Mouse (Mus musculus) ovary, adult 10 weeks (tissue): ENCODE results near the gene Grin3b. TPM values are rescaled to one million over a fixed set of nuclear protein-coding genes. Genes with fewer than 3 reads are reported as not detected.

ENCODE experiments used
- polyA plus RNA-seq: library from polyadenylated mRNA; stranded (reverse); fragments of 350-450 nt; fragmentation: Illumina TruSeq; extraction: RNeasy Lipid Tissue Mini Kit (QIAGEN cat#74804); gene quantifications from one replicate; pipeline ENCODE4 v1.2.3, GENCODE M21; 2014

Gene Grin3b
- polyA plus RNA-seq = not detected

GRCm38 (mm10) chr10:79970415-79971182 lies at the start of gene Grin3b:
Grin3b (plus strand) TSS chr10:79970715.

GRCm38 (mm10) chr10:79920958-79921535 lies 49.5 kb upstream of the Grin3b start, which contains the start of gene R3hdm4:
R3hdm4 (minus strand) TSS chr10:79921208.

GRCm38 (mm10) chr10:79926491-79927323 lies 43.8 kb upstream of the Grin3b start, which contains the start of gene Arid3a:
Arid3a (plus strand) TSS chr10:79927043.

GRCm38 (mm10) chr10:79959847-79960601 lies 10.5 kb upstream of the Grin3b start, which contains the start of gene Wdr18:
Wdr18 (plus strand) TSS chr10:79960152.

GRCm38 (mm10) chr10:79984195-79984816 lies 13.8 kb downstream of the Grin3b start, which contains the start of gene Tmem259:
Tmem259 (minus strand) TSS chr10:79984330.

GRCm38 (mm10) chr10:79988506-79989271 lies 18.2 kb downstream of the Grin3b start, which contains the start of gene Cnn2:
Cnn2 (plus strand) TSS chr10:79988584.

GRCm38 (mm10) chr10:79996272-79997033 lies 25.9 kb downstream of the Grin3b start, which contains the start of gene Abca7:
Abca7 (plus strand) TSS chr10:79996494.

GRCm38 (mm10) chr10:80016511-80016910 lies 46.0 kb downstream of the Grin3b start, which contains the start of gene Arhgap45:
Arhgap45 (plus strand) TSS chr10:80016653.

Other genes starting within 250 kb of the Grin3b start
- gene Polrmt, start 224.1 kb upstream of the Grin3b start, polyA plus RNA-seq = not detected
- gene Fgf22, start 215.6 kb upstream of the Grin3b start, polyA plus RNA-seq = not detected
- gene Rnf126, start 203.8 kb upstream of the Grin3b start, polyA plus RNA-seq = 0.29 TPM
- gene Fstl3, start 193.4 kb upstream of the Grin3b start, polyA plus RNA-seq = 1.2 TPM
- gene Prss57, start 179.8 kb upstream of the Grin3b start, polyA plus RNA-seq = not detected
- gene Palm, start 177.1 kb upstream of the Grin3b start, polyA plus RNA-seq = 0.77 TPM
- gene Misp, start 149.7 kb upstream of the Grin3b start, polyA plus RNA-seq = not detected
- gene Ptbp1, start 116.3 kb upstream of the Grin3b start, polyA plus RNA-seq = 114 TPM
- gene Prtn3, start 96.2 kb upstream of the Grin3b start, polyA plus RNA-seq = not detected
- gene Plppr3, start 96.1 kb upstream of the Grin3b start, polyA plus RNA-seq = not detected
- gene Elane, start 84.5 kb upstream of the Grin3b start, polyA plus RNA-seq = not detected
- 1.5 TPM for gene Cfd, start 79.9 kb upstream of the Grin3b start, polyA plus RNA-seq
- gene Med16, start 61.8 kb upstream of the Grin3b start, polyA plus RNA-seq = 0.37 TPM
- not detected for gene Gm26602, start 59.9 kb upstream of the Grin3b start, polyA plus RNA-seq
- not detected for gene Kiss1r, start 53.7 kb upstream of the Grin3b start, polyA plus RNA-seq
- gene R3hdm4, start 49.5 kb upstream of the Grin3b start, polyA plus RNA-seq = 8.0 TPM
- gene Arid3a, start 43.7 kb upstream of the Grin3b start, polyA plus RNA-seq = 3.3 TPM
- 1.2 TPM for gene Wdr18, start 10.6 kb upstream of the Grin3b start, polyA plus RNA-seq
- not detected for gene Tmem259, start 13.6 kb downstream of the Grin3b start, polyA plus RNA-seq
- 10.0 TPM for gene Cnn2, start 17.9 kb downstream of the Grin3b start, polyA plus RNA-seq
- gene Abca7, start 25.8 kb downstream of the Grin3b start, polyA plus RNA-seq = 0.14 TPM
- gene Arhgap45, start 45.9 kb downstream of the Grin3b start, polyA plus RNA-seq = not detected
- 0.51 TPM for gene Polr2e, start 69.1 kb downstream of the Grin3b start, polyA plus RNA-seq
- 21.6 TPM for gene Gpx4, start 76.5 kb downstream of the Grin3b start, polyA plus RNA-seq
- 0.29 TPM for gene Sbno2, start 134.9 kb downstream of the Grin3b start, polyA plus RNA-seq
- 4.8 TPM for gene Stk11, start 145.1 kb downstream of the Grin3b start, polyA plus RNA-seq
- gene Atp5d, start 167.9 kb downstream of the Grin3b start, polyA plus RNA-seq = 0.34 TPM
- gene Cbarp, start 170.1 kb downstream of the Grin3b start, polyA plus RNA-seq = not detected
- gene Midn, start 177.6 kb downstream of the Grin3b start, polyA plus RNA-seq = 10.3 TPM
- gene Cirbp, start 195.3 kb downstream of the Grin3b start, polyA plus RNA-seq = 34.8 TPM
- gene 1600002K03Rik, start 202.2 kb downstream of the Grin3b start, polyA plus RNA-seq = 1.1 TPM
- gene Efna2, start 208.8 kb downstream of the Grin3b start, polyA plus RNA-seq = 5.3 TPM